Mouse (Mus musculus) erythroblast, embryonic 14.5 days (primary cell): Measurements from ENCODE around the gene Gpr3.

Source experiments
- GATA1 ChIP-seq: IDR thresholded peaks from 2 replicates; pipeline ENCODE4 v1.6.1; 2012; ENCODE audit warnings: low read length, inconsistent platforms, mixed read lengths
- TAL1 ChIP-seq: IDR thresholded peaks from 3 replicates; pipeline ENCODE4 v1.6.1; 2012; ENCODE audit warnings: low read length, inconsistent platforms, mixed read lengths

- TF ChIP-seq TAL1 = no peak
- no peak for TF ChIP-seq GATA1
Observed at GRCm38 (mm10) chr4:133198337-133199180, 13.8 kb downstream of the Gpr3 start.
